8 mouse cellular contexts compared by ENCODE assay signal in the genomic region with DNA sequence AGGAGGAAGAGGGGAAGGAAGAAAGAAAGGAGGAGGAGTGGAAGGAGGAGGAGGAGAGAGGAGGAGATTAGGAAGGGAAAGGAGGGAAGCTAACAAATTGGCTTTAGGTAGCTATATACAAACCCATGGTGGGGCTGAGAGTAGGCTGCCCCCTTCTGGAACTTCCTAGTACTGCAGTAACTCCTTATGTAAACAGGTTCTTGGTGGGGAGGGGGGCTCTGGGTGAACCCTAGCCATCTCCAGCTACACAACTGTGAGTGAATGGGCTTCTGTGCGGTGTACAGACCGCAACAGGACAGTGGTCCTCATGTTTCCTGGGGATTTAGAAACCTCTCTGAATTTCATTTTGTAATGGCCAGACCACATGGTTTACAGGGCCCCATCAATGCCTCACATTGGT. TPM values are rescaled to one million over a fixed set of nuclear protein-coding genes. Genes with fewer than 3 reads are reported as not detected.
DNase-seq lines count a peak whose midpoint lies in the region; ATAC-seq and TF ChIP-seq lines count a peak whose summit lies in the region.

No protein-coding gene starts in this region.

- no peaks in the 10 kb centered on the region for H3K27me3 ChIP-seq in forebrain, embryonic 14.5 days (replicated peaks; ENCODE audit: control insufficient read depth, insufficient read depth, low read length)
- H3K27me3 ChIP-seq in forebrain, embryonic 13.5 days = no peaks in the 10 kb centered on the region
- H3K27me3 ChIP-seq in lung, postnatal 0 days (replicated peaks; ENCODE audit: insufficient read depth, low read length) = no peaks in the 10 kb centered on the region

- peak; percentile 59 for DNase-seq in forebrain, embryonic 14.5 days (ENCODE audit: low spot score)
- DNase-seq in urinary bladder, postnatal 14 days (ENCODE audit: low spot score) = peak; percentile 52
- no peak for DNase-seq in urinary bladder, postnatal 10 days (ENCODE audit: low spot score)
- peak; percentile 54 to 70 for DNase-seq in cerebellum, postnatal 14 days
- peak; percentile 90 for DNase-seq in induced T-regulatory cell, adult 2 months (ENCODE audit: low read depth)
- DNase-seq in lung, postnatal 0 days (ENCODE audit: low spot score) = peak; percentile 49
- peak; percentile 42 to 78 for DNase-seq in spleen, postnatal 4 days (ENCODE audit: low spot score in 2 of 2)

- no peak overlapping the region for H3K4me2 ChIP-seq in forebrain, embryonic 14.5 days (ENCODE audit: low read length)
- no peak overlapping the region for H3K4me2 ChIP-seq in forebrain, embryonic 13.5 days
- H3K4me2 ChIP-seq in lung, postnatal 0 days (replicated peaks; ENCODE audit: low read depth, low read length) = no peak overlapping the region

- H3K27ac ChIP-seq in forebrain, embryonic 14.5 days (ENCODE audit: low read depth, low read length) = no peak overlapping the region
- no peak overlapping the region for H3K27ac ChIP-seq in forebrain, embryonic 13.5 days
- H3K27ac ChIP-seq in lung, postnatal 0 days (ENCODE audit: low read length) = no peak overlapping the region

- WGBS in forebrain, embryonic 14.5 days = 45% methylated on average over 2 of the region's 2 CpGs
- 37% methylated on average over 2 of the region's 2 CpGs for WGBS in forebrain, embryonic 13.5 days
- WGBS in lung, postnatal 0 days = 36% methylated on average over 2 of the region's 2 CpGs

- no peak overlapping the region for H3K4me3 ChIP-seq in forebrain, embryonic 14.5 days (ENCODE audit: low read depth, low read length)
- H3K4me3 ChIP-seq in forebrain, embryonic 13.5 days = no peak overlapping the region
- H3K4me3 ChIP-seq in lung, postnatal 0 days (ENCODE audit: low read depth, low read length) = no peak overlapping the region

- no peak for TF ChIP-seq EP300 in lung, postnatal 0 days (IDR thresholded peaks at IDR 0.05)

- ATAC-seq in forebrain, embryonic 14.5 days = no peak
- ATAC-seq in forebrain, embryonic 13.5 days = no peak
- 0 out of 2 replicates have a peak, but pooled peaks have one; percentile 26 for ATAC-seq in lung, postnatal 0 days

- no peaks in the 10 kb centered on the region for H3K36me3 ChIP-seq in forebrain, embryonic 14.5 days (ENCODE audit: control insufficient read depth, insufficient read depth, low read length)
- no peaks in the 10 kb centered on the region for H3K36me3 ChIP-seq in forebrain, embryonic 13.5 days (ENCODE audit: poor library complexity, severe bottlenecking)
- no peaks in the 10 kb centered on the region for H3K36me3 ChIP-seq in lung, postnatal 0 days (ENCODE audit: insufficient read depth, low read length)

- H3K9ac ChIP-seq in forebrain, embryonic 14.5 days (ENCODE audit: low read length) = no peak overlapping the region
- no peak overlapping the region for H3K9ac ChIP-seq in forebrain, embryonic 13.5 days
- H3K9ac ChIP-seq in lung, postnatal 0 days (replicated peaks; ENCODE audit: low read depth) = no peak overlapping the region

- no peaks in the 10 kb centered on the region for H3K4me1 ChIP-seq in forebrain, embryonic 14.5 days (ENCODE audit: control insufficient read depth, insufficient read depth, low read length)
- H3K4me1 ChIP-seq in forebrain, embryonic 13.5 days = no peaks in the 10 kb centered on the region
- H3K4me1 ChIP-seq in lung, postnatal 0 days (ENCODE audit: insufficient read depth, low read depth, low read length) = peaks cover 2% of the 10 kb centered on the region; the same call in 1 of the 2 replicates

- TF ChIP-seq CTCF in lung, postnatal 0 days (IDR thresholded peaks at IDR 0.05) = peak; percentile 79

- no peaks in the 10 kb centered on the region for H3K9me3 ChIP-seq in forebrain, embryonic 14.5 days (replicated peaks; ENCODE audit: control insufficient read depth, low read length)
- H3K9me3 ChIP-seq in forebrain, embryonic 13.5 days (replicated peaks) = no peaks in the 10 kb centered on the region
- H3K9me3 ChIP-seq in lung, postnatal 0 days (ENCODE audit: low read length) = no peaks in the 10 kb centered on the region

RNA-seq across cellular contexts. Expression of a gene that starts 24.6 kb away (rescaled TPM):
- polyA plus RNA-seq in forebrain, embryonic 14.5 days (2014; fragmentation: Nextera tagmentation; extraction: Ambion mirVana) = 34.5 and 50.2 TPM in 2 replicates
- polyA plus RNA-seq in forebrain, embryonic 13.5 days (2015; fragmentation: Nextera tagmentation; extraction: Ambion mirVana) = 37.6 and 39.2 TPM in 2 replicates
- 93.8 and 106 TPM in 2 replicates for polyA plus RNA-seq in lung, postnatal 0 days (2015; fragmentation: Nextera tagmentation; extraction: Ambion mirVana)

RNA-seq across cellular contexts. Expression of a gene that starts 31.5 kb away (rescaled TPM):
- polyA plus RNA-seq in forebrain, embryonic 14.5 days (2014; fragmentation: Nextera tagmentation; extraction: Ambion mirVana) = 46.6 and 54.6 TPM in 2 replicates
- polyA plus RNA-seq in forebrain, embryonic 13.5 days (2015; fragmentation: Nextera tagmentation; extraction: Ambion mirVana) = 38.3 and 38.6 TPM in 2 replicates
- polyA plus RNA-seq in lung, postnatal 0 days (2015; fragmentation: Nextera tagmentation; extraction: Ambion mirVana) = 126 and 150 TPM in 2 replicates

RNA-seq across cellular contexts. Expression of a gene that starts 38.6 kb away (rescaled TPM):
- polyA plus RNA-seq in forebrain, embryonic 14.5 days (2014; fragmentation: Nextera tagmentation; extraction: Ambion mirVana) = 0.53 and 1.0 TPM in 2 replicates
- polyA plus RNA-seq in forebrain, embryonic 13.5 days (2015; fragmentation: Nextera tagmentation; extraction: Ambion mirVana) = 0.67 and 0.75 TPM in 2 replicates
- 0.79 and 1.2 TPM in 2 replicates for polyA plus RNA-seq in lung, postnatal 0 days (2015; fragmentation: Nextera tagmentation; extraction: Ambion mirVana)
